Mouse (Mus musculus) olfactory bulb, adult 2 months (tissue): ENCODE measurements around the gene Creb3l4.

Experiments used
- CTCF ChIP-seq: fragments of 200-500 bp; IDR thresholded peaks from 2 replicates; pipeline ENCODE4 v1.5.1; 2012; ENCODE audit warnings: low read depth, mild to moderate bottlenecking, low read length, moderate library complexity; ENCODE audit not compliant: insufficient read depth
- POLR2A ChIP-seq: fragments of 200-500 bp; IDR thresholded peaks from 2 replicates; pipeline ENCODE4 v1.6.1; 2012; ENCODE audit warnings: mild to moderate bottlenecking, low read depth, low read length, moderate library complexity; ENCODE audit not compliant: insufficient read depth

DNA sequence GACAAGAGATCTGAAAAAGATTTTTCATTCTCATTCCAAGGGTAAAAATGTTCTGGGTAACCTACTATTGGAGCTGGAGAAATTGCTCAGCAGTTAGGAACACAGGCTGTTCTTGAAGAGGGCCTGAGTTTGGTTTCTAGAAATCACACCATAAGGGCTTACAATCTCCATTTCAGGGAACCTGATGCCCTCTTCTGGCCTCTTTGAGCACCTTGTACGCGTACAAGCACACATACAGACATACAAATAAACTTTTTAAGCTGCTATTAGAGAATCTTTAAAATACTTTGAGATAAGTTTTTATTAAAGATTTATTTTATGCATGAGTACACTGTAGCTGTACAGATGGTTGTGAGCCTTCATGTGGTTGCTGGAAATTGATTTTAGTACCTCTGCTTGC is 38.7 kb downstream of the Creb3l4 start:
- TF ChIP-seq CTCF (no peak), POLR2A (no peak)
